Mouse (Mus musculus): ENCODE measurements around the gene Itga2b. TPM values are rescaled to one million over a fixed set of nuclear protein-coding genes. Genes with fewer than 3 reads are reported as not detected.

The Itga2b gene
- polyA plus RNA-seq, 1 experiment: 7.0 TPM

DNA sequence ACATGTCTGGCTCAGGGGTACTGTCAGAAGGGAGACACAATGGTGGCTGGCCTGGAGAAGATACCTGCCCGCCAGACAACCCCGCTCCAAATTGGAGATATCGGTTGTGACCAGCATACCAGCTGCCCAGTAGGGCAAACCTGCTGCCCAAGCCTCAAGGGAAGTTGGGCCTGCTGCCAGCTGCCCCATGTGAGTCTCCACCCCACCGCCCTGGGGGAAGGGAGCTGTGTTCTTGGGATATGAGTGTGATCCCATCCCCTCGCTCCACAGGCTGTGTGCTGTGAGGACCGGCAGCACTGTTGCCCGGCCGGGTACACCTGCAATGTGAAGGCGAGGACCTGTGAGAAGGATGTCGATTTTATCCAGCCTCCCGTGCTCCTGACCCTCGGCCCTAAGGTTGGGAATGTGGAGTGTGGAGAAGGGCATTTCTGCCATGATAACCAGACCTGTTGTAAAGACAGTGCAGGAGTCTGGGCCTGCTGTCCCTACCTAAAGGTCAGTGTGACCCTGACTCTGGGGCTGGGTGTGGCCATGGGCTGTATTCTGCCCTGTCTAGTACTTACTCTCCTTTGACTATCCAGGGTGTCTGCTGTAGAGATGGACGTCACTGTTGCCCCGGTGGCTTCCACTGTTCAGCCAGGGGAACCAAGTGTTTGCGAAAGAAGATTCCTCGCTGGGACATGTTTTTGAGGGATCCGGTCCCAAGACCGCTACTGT is 34.0 kb downstream of the Itga2b start:
- Histone ChIP-seq H3K36me3 (ENCODE audit: control insufficient read depth, insufficient read depth, low read length, poor library complexity, severe bottlenecking) (peaks cover 10% of the 10 kb centered on the region; the same call in 1 of the 2 replicates), H3K27me3 (ENCODE audit: control insufficient read depth, insufficient read depth, low read length, poor library complexity, severe bottlenecking) (peaks cover 2% of the 10 kb centered on the region; the same call in 1 of the 2 replicates), H3K4me3 (ENCODE audit: low read depth, low read length) (no peak overlapping the region), H3K27ac (ENCODE audit: insufficient read depth, low read length) (no peak overlapping the region), H3K9me3 (replicated peaks; ENCODE audit: control insufficient read depth, insufficient read depth, low read length, poor library complexity, severe bottlenecking) (no peaks in the 10 kb centered on the region), H3K4me1 (ENCODE audit: control insufficient read depth, insufficient read depth, low read length) (no peaks in the 10 kb centered on the region), H3K9ac (ENCODE audit: low read depth, poor library complexity, severe bottlenecking) (no peak overlapping the region)
- TF ChIP-seq POLR2A (IDR thresholded peaks at IDR 0.05; ENCODE audit: insufficient read depth, low read length) (no peak), EP300 (IDR thresholded peaks at IDR 0.05; ENCODE audit: insufficient read depth, low read depth, low read length) (no peak), CTCF (IDR thresholded peaks at IDR 0.05; ENCODE audit: low read depth, low read length) (no peak)

DNA sequence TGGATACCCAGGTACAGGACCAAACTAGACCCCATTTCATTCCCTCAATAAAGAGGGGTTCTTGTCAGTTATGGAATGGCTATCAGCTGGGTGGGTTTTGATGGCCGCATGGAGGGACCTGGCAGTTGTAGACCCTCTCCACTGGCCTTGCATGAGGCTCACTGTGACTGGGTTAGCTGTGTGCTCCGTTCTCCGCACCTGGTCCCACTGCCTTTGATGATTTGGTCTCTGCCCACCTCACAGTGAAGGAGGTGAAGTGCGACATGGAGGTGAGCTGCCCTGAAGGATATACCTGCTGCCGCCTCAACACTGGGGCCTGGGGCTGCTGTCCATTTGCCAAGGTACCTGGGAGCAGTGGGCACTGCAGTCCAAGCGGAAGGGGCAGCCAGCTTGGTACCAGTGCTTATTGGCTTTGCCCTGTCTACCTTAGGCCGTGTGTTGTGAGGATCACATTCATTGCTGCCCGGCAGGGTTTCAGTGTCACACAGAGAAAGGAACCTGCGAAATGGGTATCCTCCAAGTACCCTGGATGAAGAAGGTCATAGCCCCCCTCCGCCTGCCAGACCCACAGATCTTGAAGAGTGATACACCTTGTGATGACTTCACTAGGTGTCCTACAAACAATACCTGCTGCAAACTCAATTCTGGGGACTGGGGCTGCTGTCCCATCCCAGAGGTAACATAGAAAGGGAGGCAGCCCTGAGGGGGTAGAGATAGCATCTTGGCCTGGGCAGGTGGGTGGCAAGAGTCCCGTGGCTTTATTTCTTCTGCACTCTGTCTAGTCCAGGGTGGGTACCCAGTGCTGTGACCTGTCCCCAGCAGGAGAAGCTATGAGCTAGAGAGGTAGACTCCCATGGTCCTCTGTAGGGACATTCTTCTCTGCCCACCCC is 34.9 kb downstream of the Itga2b start:
- no peak for TF ChIP-seq CTCF (IDR thresholded peaks at IDR 0.05; ENCODE audit: low read depth, low read length)
- TF ChIP-seq POLR2A (IDR thresholded peaks at IDR 0.05; ENCODE audit: insufficient read depth, low read length): no peak
- no peak for TF ChIP-seq EP300 (IDR thresholded peaks at IDR 0.05; ENCODE audit: insufficient read depth, low read depth, low read length)
- H3K4me3 ChIP-seq (ENCODE audit: low read depth, low read length): no peak overlapping the region
- H3K27me3 ChIP-seq (ENCODE audit: control insufficient read depth, insufficient read depth, low read length, poor library complexity, severe bottlenecking): peaks cover 2% of the 10 kb centered on the region; the same call in 1 of the 2 replicates

DNA sequence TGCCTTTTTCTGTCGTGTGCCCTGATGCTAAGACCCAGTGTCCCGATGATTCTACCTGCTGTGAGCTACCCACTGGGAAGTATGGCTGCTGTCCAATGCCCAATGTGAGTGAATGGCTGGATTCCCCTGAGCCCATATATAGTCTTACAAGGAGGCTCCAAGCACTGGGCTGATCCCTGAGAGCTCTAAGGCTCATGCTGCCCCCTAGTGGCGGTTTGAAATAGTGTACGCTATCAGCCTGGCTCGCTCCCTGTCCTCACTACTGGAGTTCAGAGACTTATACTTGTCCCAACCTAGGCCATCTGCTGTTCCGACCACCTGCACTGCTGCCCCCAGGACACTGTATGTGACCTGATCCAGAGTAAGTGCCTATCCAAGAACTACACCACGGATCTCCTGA is 35.5 kb downstream of the Itga2b start:
- peaks cover 10% of the 10 kb centered on the region; the same call in 1 of the 2 replicates for H3K36me3 ChIP-seq (ENCODE audit: control insufficient read depth, insufficient read depth, low read length, poor library complexity, severe bottlenecking)
- TF ChIP-seq EP300 (IDR thresholded peaks at IDR 0.05; ENCODE audit: insufficient read depth, low read depth, low read length) (no peak), POLR2A (IDR thresholded peaks at IDR 0.05; ENCODE audit: insufficient read depth, low read length) (no peak), CTCF (IDR thresholded peaks at IDR 0.05; ENCODE audit: low read depth, low read length) (peak; percentile 98)

More for the DNA sequence above, 34.9 kb downstream of the Itga2b start:
- Histone ChIP-seq H3K9ac (ENCODE audit: low read depth, poor library complexity, severe bottlenecking) (no peak overlapping the region), H3K9me3 (replicated peaks; ENCODE audit: control insufficient read depth, insufficient read depth, low read length, poor library complexity, severe bottlenecking) (no peaks in the 10 kb centered on the region), H3K4me1 (ENCODE audit: control insufficient read depth, insufficient read depth, low read length) (no peaks in the 10 kb centered on the region), H3K36me3 (ENCODE audit: control insufficient read depth, insufficient read depth, low read length, poor library complexity, severe bottlenecking) (peaks cover 10% of the 10 kb centered on the region; the same call in 1 of the 2 replicates), H3K27ac (ENCODE audit: insufficient read depth, low read length) (no peak overlapping the region)

DNA sequence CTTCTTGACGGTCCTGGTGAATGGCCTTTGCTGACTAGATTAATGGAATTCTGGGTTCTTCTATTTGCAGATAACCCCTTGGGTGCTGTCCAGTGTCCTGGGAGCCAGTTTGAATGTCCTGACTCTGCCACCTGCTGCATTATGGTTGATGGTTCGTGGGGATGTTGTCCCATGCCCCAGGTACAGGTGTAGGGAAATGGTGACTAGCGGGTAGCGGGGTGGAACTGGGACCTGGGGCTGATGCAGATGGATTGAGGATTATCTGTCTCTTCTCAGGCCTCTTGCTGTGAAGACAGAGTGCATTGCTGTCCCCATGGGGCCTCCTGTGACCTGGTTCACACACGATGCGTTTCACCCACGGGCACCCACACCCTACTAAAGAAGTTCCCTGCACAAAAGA is 36.1 kb downstream of the Itga2b start:
- H3K4me3 ChIP-seq (ENCODE audit: low read depth, low read length): no peak overlapping the region
- no peaks in the 10 kb centered on the region for H3K9me3 ChIP-seq (replicated peaks; ENCODE audit: control insufficient read depth, insufficient read depth, low read length, poor library complexity, severe bottlenecking)
- no peak overlapping the region for H3K9ac ChIP-seq (ENCODE audit: low read depth, poor library complexity, severe bottlenecking)
- peaks cover 2% of the 10 kb centered on the region; the same call in 1 of the 2 replicates for H3K27me3 ChIP-seq (ENCODE audit: control insufficient read depth, insufficient read depth, low read length, poor library complexity, severe bottlenecking)
- TF ChIP-seq EP300 (IDR thresholded peaks at IDR 0.05; ENCODE audit: insufficient read depth, low read depth, low read length): no peak
- no peak for TF ChIP-seq POLR2A (IDR thresholded peaks at IDR 0.05; ENCODE audit: insufficient read depth, low read length)
- TF ChIP-seq CTCF (IDR thresholded peaks at IDR 0.05; ENCODE audit: low read depth, low read length): no peak
- H3K36me3 ChIP-seq (ENCODE audit: control insufficient read depth, insufficient read depth, low read length, poor library complexity, severe bottlenecking): peaks cover 10% of the 10 kb centered on the region; the same call in 1 of the 2 replicates
- no peaks in the 10 kb centered on the region for H3K4me1 ChIP-seq (ENCODE audit: control insufficient read depth, insufficient read depth, low read length)
- H3K27ac ChIP-seq (ENCODE audit: insufficient read depth, low read length): no peak overlapping the region

More for the DNA sequence above, 35.5 kb downstream of the Itga2b start:
- H3K9me3 ChIP-seq (replicated peaks; ENCODE audit: control insufficient read depth, insufficient read depth, low read length, poor library complexity, severe bottlenecking): no peaks in the 10 kb centered on the region
- H3K9ac ChIP-seq (ENCODE audit: low read depth, poor library complexity, severe bottlenecking): no peak overlapping the region
- H3K27ac ChIP-seq (ENCODE audit: insufficient read depth, low read length): no peak overlapping the region
- H3K4me1 ChIP-seq (ENCODE audit: control insufficient read depth, insufficient read depth, low read length): no peaks in the 10 kb centered on the region
- H3K27me3 ChIP-seq (ENCODE audit: control insufficient read depth, insufficient read depth, low read length, poor library complexity, severe bottlenecking): peaks cover 2% of the 10 kb centered on the region; the same call in 1 of the 2 replicates
- H3K4me3 ChIP-seq (ENCODE audit: low read depth, low read length): no peak overlapping the region

DNA sequence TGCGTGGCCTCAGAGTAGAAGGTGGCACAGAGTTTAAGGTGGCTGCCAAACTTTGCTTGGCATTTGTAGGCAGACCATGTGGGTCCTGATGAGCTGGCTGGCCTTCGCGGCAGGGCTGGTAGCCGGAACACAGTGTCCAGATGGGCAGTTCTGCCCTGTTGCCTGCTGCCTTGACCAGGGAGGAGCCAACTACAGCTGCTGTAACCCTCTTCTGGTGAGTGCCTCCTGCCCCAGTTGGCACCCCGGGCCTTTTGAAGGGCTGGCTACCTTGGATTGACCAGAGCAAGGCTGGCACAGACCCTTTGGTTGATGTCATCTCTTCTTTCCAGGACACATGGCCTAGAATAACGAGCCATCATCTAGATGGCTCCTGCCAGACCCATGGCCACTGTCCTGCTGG is 37.0 kb downstream of the Itga2b start:
- no peak overlapping the region for H3K27ac ChIP-seq (ENCODE audit: insufficient read depth, low read length)
- H3K9me3 ChIP-seq (replicated peaks; ENCODE audit: control insufficient read depth, insufficient read depth, low read length, poor library complexity, severe bottlenecking): no peaks in the 10 kb centered on the region
- H3K36me3 ChIP-seq (ENCODE audit: control insufficient read depth, insufficient read depth, low read length, poor library complexity, severe bottlenecking): peaks cover 10% of the 10 kb centered on the region; the same call in 1 of the 2 replicates
- no peak overlapping the region for H3K9ac ChIP-seq (ENCODE audit: low read depth, poor library complexity, severe bottlenecking)
- TF ChIP-seq EP300 (IDR thresholded peaks at IDR 0.05; ENCODE audit: insufficient read depth, low read depth, low read length) (no peak), POLR2A (IDR thresholded peaks at IDR 0.05; ENCODE audit: insufficient read depth, low read length) (no peak)
- peaks cover under 1% of the 10 kb centered on the region; the same call in 1 of the 2 replicates for H3K27me3 ChIP-seq (ENCODE audit: control insufficient read depth, insufficient read depth, low read length, poor library complexity, severe bottlenecking)
- H3K4me3 ChIP-seq (ENCODE audit: low read depth, low read length): no peak overlapping the region
- no peaks in the 10 kb centered on the region for H3K4me1 ChIP-seq (ENCODE audit: control insufficient read depth, insufficient read depth, low read length)
